Mouse (Mus musculus): ENCODE results near the gene Hist1h2ab.

Hist1h2ab gene

DNA sequence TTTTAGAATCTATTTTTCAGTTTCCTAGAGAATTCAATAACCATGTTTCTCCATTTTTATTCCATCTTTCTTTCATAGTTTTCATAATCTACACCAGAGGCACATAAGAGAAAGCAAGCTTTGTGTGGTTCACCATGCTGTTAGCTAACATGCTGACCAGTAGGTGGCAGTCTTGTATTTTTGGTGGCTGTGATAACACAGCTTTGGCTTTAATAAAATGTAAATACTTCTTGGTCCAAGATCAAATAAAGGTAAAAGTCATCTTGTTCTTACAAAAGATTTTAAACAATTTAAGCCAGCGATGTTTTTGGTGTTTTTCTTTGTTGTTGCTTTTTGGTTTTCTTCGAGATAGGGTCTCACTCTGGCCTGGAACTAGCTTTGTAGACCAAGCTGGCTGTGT, 41.6 kb downstream of the Hist1h2ab start:
- peak; percentile 36 to 44 for DNase-seq

- DNase-seq, result no peak
These were observed 48.5 kb downstream of the Hist1h2ab start for GRCm38 (mm10) chr13:23799405-23799804.

Measured in cerebellum, adult 18-20 months (tissue).